Mouse (Mus musculus) gastrocnemius, postnatal 14 days (tissue): Measurements from ENCODE around the gene Fam114a2. TPM values are rescaled to one million over a fixed set of nuclear protein-coding genes. Genes with fewer than 3 reads are reported as not detected.
"Not testable (repeated sequence)": the region's sequence is repeated elsewhere in the genome, so short reads cannot be mapped to it uniquely, and the experiment has no call there.

Experiments
- DNase-seq: peaks from one replicate; pipeline ENCODE4 v3.0.0; 2021; ENCODE audit warnings: mixed read lengths
- intact Hi-C: fragments of 180-260 bp; cut with DNase I; formaldehyde crosslinking; loops from one replicate; pipeline ENCODE4 v1.15.1; 2025; ENCODE audit warnings: low total_unique reads
- long read RNA-seq, 2 experiments: library from polyadenylated mRNA; stranded (forward); transcript quantifications; one replicate each; pipeline ENCODE4 v2.0.0; 2021
- total RNA-seq, 2 experiments: library from RNA; stranded (reverse); gene quantifications; 2 replicates each; pipeline ENCODE4 v1.2.3; 2021

The Fam114a2 gene
- total RNA-seq = 10 to 100 TPM; 41.0 to 43.2 TPM
- long read RNA-seq, experiment 1, transcript Fam114a2-201 (14 exons, 2,557 nt) = major isoform, 12 of 100 reads
- long read RNA-seq, experiment 1, partial matches to known transcripts = 6 of 100 reads
- long read RNA-seq, experiment 1, other reads (novel, unspliced or antisense) = 82 of 100 reads
- long read RNA-seq, experiment 2, transcript Fam114a2-201 (14 exons, 2,557 nt) = major isoform, 22 of 107 reads
- long read RNA-seq, experiment 2, partial matches to known transcripts = 3 of 107 reads
- long read RNA-seq, experiment 2, other reads (novel, unspliced or antisense) = 82 of 107 reads

- peak; percentile 94 for DNase-seq
- intact Hi-C loops = no loop called here
Observed at GRCm38 (mm10) chr11:57518091-57518750, at the start of gene Fam114a2, which contains the start of gene Mfap3. Gene Fam114a2, minus strand, starts transcription at chr11:57518617. Gene Mfap3, plus strand, starts transcription at chr11:57518664.

DNA sequence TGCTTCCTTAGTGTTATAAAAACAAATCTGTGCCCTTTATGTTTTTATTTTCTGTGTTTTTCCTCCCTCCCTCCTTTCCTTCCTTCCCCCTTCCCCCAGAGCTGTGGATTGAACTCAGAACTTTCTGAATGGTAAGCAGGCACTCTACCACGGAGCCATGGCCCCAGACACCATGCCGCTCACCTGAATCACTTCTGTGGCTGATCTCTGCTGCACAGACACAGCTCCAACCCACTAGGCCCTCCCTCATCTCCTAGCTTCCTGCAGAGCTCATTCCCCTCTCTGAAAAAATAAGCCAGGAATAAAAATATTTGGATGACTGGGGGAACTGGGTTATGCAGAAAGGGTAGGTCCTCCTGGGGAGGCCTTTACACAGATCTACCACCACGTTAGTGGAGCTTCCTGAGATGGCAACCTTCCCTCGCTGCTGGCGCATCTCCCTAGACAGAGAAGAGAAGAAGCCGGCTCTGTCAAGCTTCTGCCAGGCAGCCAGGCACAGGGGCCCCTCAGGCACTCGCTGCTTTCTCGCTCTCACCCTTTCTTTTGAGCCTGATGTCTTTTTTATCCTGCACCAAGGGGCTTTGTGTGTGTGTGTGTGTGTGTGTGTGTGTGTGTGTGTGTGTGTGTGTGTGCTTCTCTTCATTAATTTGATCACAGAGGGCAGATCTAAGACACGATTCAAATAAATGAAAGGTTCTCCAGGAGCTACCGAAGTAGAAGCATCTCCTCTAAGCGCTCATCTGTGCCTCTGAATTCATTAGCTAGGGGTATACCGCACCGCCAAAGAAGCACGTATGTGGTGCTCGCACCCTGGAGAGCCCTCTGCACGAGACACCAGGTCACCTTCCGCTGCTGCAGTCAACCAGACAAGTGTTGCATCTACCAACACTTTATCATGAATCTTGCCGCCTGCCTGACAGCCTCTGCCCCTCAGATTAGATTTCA, 47.9 kb upstream of the Fam114a2 start:
- DNase-seq = no peak
- intact Hi-C loops = no loop called here

- DNase-seq = no peak
- intact Hi-C loops = no loop called here
Observed at GRCm38 (mm10) chr11:57564564-57564963, 46.1 kb upstream of the Fam114a2 start.

GRCm38 (mm10) chr11:57557936-57558335, 39.5 kb upstream of the Fam114a2 start:
- intact Hi-C loops, DNase-seq: not testable (repeated sequence)

- intact Hi-C loops = no loop called here
Observed at GRCm38 (mm10) chr11:57553015-57553780, 34.8 kb upstream of the Fam114a2 start.

DNA sequence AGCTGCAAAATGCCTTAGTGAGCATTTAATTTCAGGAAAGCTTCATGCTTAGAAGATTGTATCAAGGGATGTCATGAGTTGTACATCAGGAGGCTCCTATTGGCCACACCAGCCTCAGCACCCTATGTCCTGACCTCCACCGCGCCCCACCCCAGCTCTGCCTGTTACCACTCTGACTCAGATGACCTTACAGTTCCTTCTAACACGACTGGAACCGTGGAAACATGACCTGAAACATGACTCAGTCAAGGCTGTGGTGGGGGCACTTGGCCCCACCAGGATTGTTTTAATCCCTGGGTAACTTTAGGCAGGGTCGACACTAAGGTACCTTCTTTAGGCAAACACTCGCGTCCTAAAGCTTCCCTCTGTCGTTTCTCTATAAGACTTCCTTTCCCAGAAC, 32.6 kb upstream of the Fam114a2 start:
- no peak for DNase-seq
- intact Hi-C loops = no loop called here

More at GRCm38 (mm10) chr11:57553015-57553780, 34.8 kb upstream of the Fam114a2 start:
- no peak for DNase-seq

GRCm38 (mm10) chr11:57550230-57550629, 31.8 kb upstream of the Fam114a2 start:
- intact Hi-C loops = no loop called here
- no peak for DNase-seq

- intact Hi-C loops = loop anchor here (1.0 to 5.0 kb wide), 2 partner anchors 73 to 230 kb away; no protein-coding TSS in a partner anchor
- peak; percentile 79 for DNase-seq
Observed at GRCm38 (mm10) chr11:57548618-57549550, 30.5 kb upstream of the Fam114a2 start.

- no peak for DNase-seq
- intact Hi-C loops = no loop called here
Observed at GRCm38 (mm10) chr11:57540681-57541080, 22.3 kb upstream of the Fam114a2 start.

DNA sequence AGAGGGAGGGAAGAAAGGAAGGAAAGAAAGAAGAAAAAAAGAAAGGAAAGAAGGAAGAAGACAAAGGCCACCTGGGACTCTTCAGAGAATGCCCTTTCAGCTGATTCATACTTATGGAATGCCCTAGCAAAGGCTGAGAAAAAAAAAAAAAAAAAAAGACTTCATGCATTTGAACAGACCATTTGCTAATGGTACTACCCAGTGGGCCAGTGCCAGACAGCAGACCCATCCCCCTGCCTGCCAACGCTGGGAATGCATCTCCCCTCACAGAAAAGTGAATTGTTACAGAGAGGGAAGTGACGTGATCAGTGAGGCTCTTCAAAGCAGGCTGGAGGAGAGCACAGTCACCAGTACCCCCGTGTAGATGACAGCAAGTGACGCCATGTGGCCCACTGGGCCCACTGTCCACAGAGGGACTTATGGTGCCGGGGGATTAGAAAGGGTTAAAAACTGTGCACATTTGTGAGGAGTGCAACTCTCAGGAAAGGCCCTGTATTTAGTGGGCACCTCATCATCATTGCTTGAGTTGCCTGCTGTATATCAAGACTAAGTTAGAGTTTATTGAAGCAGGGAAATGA, 21.5 kb upstream of the Fam114a2 start:
- DNase-seq = no peak
- intact Hi-C loops = no loop called here

GRCm38 (mm10) chr11:57535912-57536311, 17.5 kb upstream of the Fam114a2 start:
- DNase-seq = no peak
- intact Hi-C loops = no loop called here

DNA sequence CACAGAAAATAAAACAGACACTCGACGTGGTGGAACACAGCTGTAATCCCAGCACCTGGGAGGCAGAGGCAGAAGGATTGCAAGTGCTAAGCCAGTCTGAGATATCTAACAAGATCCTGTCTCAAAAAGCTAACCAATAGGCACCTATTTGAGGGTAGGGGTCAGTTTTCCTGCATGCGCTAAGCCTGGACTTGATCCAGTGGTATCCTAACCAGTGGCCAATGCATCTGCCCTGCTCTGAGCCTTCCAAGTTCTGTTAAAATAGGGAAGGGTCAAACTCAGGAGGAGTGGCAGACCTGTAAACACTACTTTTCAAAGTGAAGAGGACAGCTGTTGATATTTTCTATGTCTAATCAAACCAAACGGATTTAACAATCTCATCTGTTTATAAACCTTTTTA, 13.9 kb upstream of the Fam114a2 start:
- DNase-seq = no peak
- intact Hi-C loops = no loop called here

GRCm38 (mm10) chr11:57531300-57531950, 13.0 kb upstream of the Fam114a2 start:
- intact Hi-C loops = no loop called here
- no peak for DNase-seq

GRCm38 (mm10) chr11:57529111-57529510, 10.7 kb upstream of the Fam114a2 start:
- no peak for DNase-seq
- intact Hi-C loops = no loop called here

- DNase-seq = no peak
- intact Hi-C loops = no loop called here
Observed at GRCm38 (mm10) chr11:57527506-57527905, 9.1 kb upstream of the Fam114a2 start.

GRCm38 (mm10) chr11:57525900-57526299, 7.5 kb upstream of the Fam114a2 start:
- intact Hi-C loops = no loop called here
- no peak for DNase-seq

GRCm38 (mm10) chr11:57524597-57524996, 6.2 kb upstream of the Fam114a2 start:
- no peak for DNase-seq
- intact Hi-C loops = no loop called here
